Mouse (Mus musculus): ENCODE measurements around the gene Znrf1. TPM values are rescaled to one million over a fixed set of nuclear protein-coding genes. Genes with fewer than 3 reads are reported as not detected.
"Not testable (repeated sequence)": the region's sequence is repeated elsewhere in the genome, so short reads cannot be mapped to it uniquely, and the experiment has no call there.

Gene Znrf1
- total RNA-seq, 2 experiments from 2014 or later: 31.0 to 36.3 TPM

- peak; percentile 73 to 76 for DNase-seq (ENCODE audit: low spot score in 2 of 2)
Observed at GRCm38 (mm10) chr8:111625694-111626527, 90.0 kb downstream of the Znrf1 start.

- no peak for DNase-seq (ENCODE audit: low spot score in 2 of 2)
Observed at GRCm38 (mm10) chr8:111626528-111626820, 90.6 kb downstream of the Znrf1 start.

GRCm38 (mm10) chr8:111626933-111627332 is 91.0 kb downstream of the Znrf1 start:
- no peak for DNase-seq (ENCODE audit: low spot score in 2 of 2)

GRCm38 (mm10) chr8:111627923-111628322 is 92.0 kb downstream of the Znrf1 start:
- DNase-seq (ENCODE audit: low spot score in 2 of 2): no peak

GRCm38 (mm10) chr8:111628401-111628800 is 92.5 kb downstream of the Znrf1 start:
- DNase-seq (ENCODE audit: low spot score in 2 of 2): no peak

- DNase-seq (ENCODE audit: low spot score in 2 of 2): no peak
Observed at GRCm38 (mm10) chr8:111628894-111629501, 93.1 kb downstream of the Znrf1 start.

GRCm38 (mm10) chr8:111630105-111630521 is 94.2 kb downstream of the Znrf1 start, which contains the start of gene Ldhd:
TSS of gene Ldhd (minus strand) at chr8:111630374.
- DNase-seq (ENCODE audit: low spot score in 2 of 2): peak; percentile 61 to 74

- DNase-seq (ENCODE audit: low spot score in 2 of 2): no peak
Observed at GRCm38 (mm10) chr8:111631589-111631988, 95.7 kb downstream of the Znrf1 start.

- no peak for DNase-seq (ENCODE audit: low spot score in 2 of 2)
Observed at GRCm38 (mm10) chr8:111632976-111633375, 97.1 kb downstream of the Znrf1 start.

- no peak for DNase-seq (ENCODE audit: low spot score in 2 of 2)
Observed at GRCm38 (mm10) chr8:111638086-111638485, 102.2 kb downstream of the Znrf1 start.

GRCm38 (mm10) chr8:111641064-111641463 is 105.2 kb downstream of the Znrf1 start:
- DNase-seq (ENCODE audit: low spot score in 2 of 2): no peak

- DNase-seq (ENCODE audit: low spot score in 2 of 2): no peak
Observed at GRCm38 (mm10) chr8:111642496-111642895, 106.6 kb downstream of the Znrf1 start.

GRCm38 (mm10) chr8:111642939-111643263 is 107.0 kb downstream of the Znrf1 start:
- DNase-seq (ENCODE audit: low spot score in 2 of 2): no peak

- peak; percentile 87 to 89 for DNase-seq (ENCODE audit: low spot score in 2 of 2)
Observed at GRCm38 (mm10) chr8:111643264-111644141, 107.6 kb downstream of the Znrf1 start, which contains the start of gene Zfp1. TSS of gene Zfp1 (plus strand) at chr8:111643401.

GRCm38 (mm10) chr8:111644286-111645051 is 108.6 kb downstream of the Znrf1 start:
- DNase-seq (ENCODE audit: low spot score in 2 of 2): not testable (repeated sequence)

- DNase-seq (ENCODE audit: low spot score in 2 of 2): no peak
Observed at GRCm38 (mm10) chr8:111645715-111646114, 109.8 kb downstream of the Znrf1 start.

- DNase-seq (ENCODE audit: low spot score in 2 of 2): no peak
Observed at GRCm38 (mm10) chr8:111648834-111649233, 112.9 kb downstream of the Znrf1 start.

- DNase-seq (ENCODE audit: low spot score in 2 of 2): no peak
Observed at GRCm38 (mm10) chr8:111650651-111651050, 114.8 kb downstream of the Znrf1 start.

GRCm38 (mm10) chr8:111653524-111653923 is 117.6 kb downstream of the Znrf1 start:
- DNase-seq (ENCODE audit: low spot score in 2 of 2): no peak

GRCm38 (mm10) chr8:111657312-111657854 is 121.5 kb downstream of the Znrf1 start:
- DNase-seq (ENCODE audit: low spot score in 2 of 2): no peak
